Mouse (Mus musculus) lung, adult 2 months (tissue): Measurements from ENCODE around the gene Traf4. TPM values are rescaled to one million over a fixed set of nuclear protein-coding genes. Genes with fewer than 3 reads are reported as not detected.
A peak's percentile ranks its signal among the peaks of the same experiment; 100 is the strongest.

Source experiments
- DNase-seq: peaks from one replicate; pipeline ENCODE4 v3.0.0; 2022
- H3K4me1 ChIP-seq: fragments of 200-500 bp; 2 replicates; pipeline ENCODE4 v1.6.1; 2011; ENCODE audit warnings: low read length; ENCODE audit not compliant: control insufficient read depth, insufficient read depth
- H3K4me3 ChIP-seq: fragments of 200-500 bp; replicated peaks from 2 replicates; pipeline ENCODE3; 2011; ENCODE audit warnings: low read depth, mild to moderate bottlenecking, control low read depth, low read length; ENCODE audit errors: extremely low read depth
- CTCF ChIP-seq: fragments of 200-500 bp; IDR thresholded peaks from 2 replicates; pipeline ENCODE4 v1.5.1; 2011; ENCODE audit warnings: mild to moderate bottlenecking, low read length, control low read depth; ENCODE audit not compliant: insufficient read depth
- POLR2A ChIP-seq: fragments of 200-500 bp; IDR thresholded peaks from 2 replicates; pipeline ENCODE4 v1.6.1; 2011; ENCODE audit warnings: low read depth, mild to moderate bottlenecking, control low read depth, low read length, borderline replicate concordance; ENCODE audit errors: extremely low read depth
- WGBS: fragments of 180-500 bp; shearing (Covaris S2); methylation state at CpG from one replicate; pipeline ENCODE4 v1.1.7; 2018; 5-methylcytosine and 5-hydroxymethylcytosine counted together
- polyA plus RNA-seq: library from polyadenylated mRNA; depleted of rRNA; stranded (reverse); fragments of >200 nt; gene quantifications from 2 replicates; pipeline ENCODE4 v1.2.3, GENCODE M21; 2012

Traf4 gene
- polyA plus RNA-seq, 1 experiment = 37.0 TPM

GRCm38 (mm10) chr11:78161968-78162367 is 3.4 kb downstream of the Traf4 start:
- DNase-seq = no peak
- H3K4me1 ChIP-seq = peaks cover 10% of the 10 kb centered on the region
- WGBS = 28% methylated on average over 4 of the region's 4 CpGs
- H3K4me3 ChIP-seq = no peak overlapping the region
- TF ChIP-seq POLR2A (no peak), CTCF (no peak)

GRCm38 (mm10) chr11:78161169-78161568 is 4.2 kb downstream of the Traf4 start:
- WGBS = 87% methylated on average over 14 of the region's 14 CpGs
- no peak for TF ChIP-seq POLR2A
- no peak for TF ChIP-seq CTCF
- no peak overlapping the region for H3K4me3 ChIP-seq
- peaks cover 10% of the 10 kb centered on the region for H3K4me1 ChIP-seq
- no peak for DNase-seq

GRCm38 (mm10) chr11:78160675-78161074 is 4.7 kb downstream of the Traf4 start:
- TF ChIP-seq POLR2A = no peak
- Histone ChIP-seq H3K4me3 (no peak overlapping the region), H3K4me1 (peaks cover 10% of the 10 kb centered on the region)
- 71% methylated on average over 3 of the region's 3 CpGs for WGBS
- DNase-seq = no peak

GRCm38 (mm10) chr11:78160171-78160570 is 5.2 kb downstream of the Traf4 start:
- 71% methylated on average over 18 of the region's 18 CpGs for WGBS
- TF ChIP-seq POLR2A (no peak), CTCF (no peak)
- H3K4me1 ChIP-seq = peaks cover 10% of the 10 kb centered on the region
- no peak for DNase-seq
- no peak overlapping the region for H3K4me3 ChIP-seq

- DNase-seq = no peak
- WGBS = 59% methylated on average over 7 of the region's 7 CpGs
- no peak overlapping the region for H3K4me3 ChIP-seq
- TF ChIP-seq CTCF = 0 out of 2 replicates have a peak, but pooled peaks have one; percentile 2
- TF ChIP-seq POLR2A = no peak
- H3K4me1 ChIP-seq = peaks cover 9% of the 10 kb centered on the region
Observed at GRCm38 (mm10) chr11:78159557-78159956, 5.8 kb downstream of the Traf4 start.

GRCm38 (mm10) chr11:78159096-78159495 is 6.3 kb downstream of the Traf4 start:
- peak; percentile 100 for TF ChIP-seq CTCF
- TF ChIP-seq POLR2A = no peak
- Histone ChIP-seq H3K4me1 (peaks cover 7% of the 10 kb centered on the region), H3K4me3 (no peak overlapping the region)
- peak; percentile 58 for DNase-seq
- 15% methylated on average over 2 of the region's 2 CpGs for WGBS

GRCm38 (mm10) chr11:78156156-78156699 is 9.2 kb downstream of the Traf4 start:
- TF ChIP-seq CTCF (no peak), POLR2A (no peak)
- Histone ChIP-seq H3K4me1 (peaks cover 13% of the 10 kb centered on the region), H3K4me3 (no peak overlapping the region)
- 82% methylated on average over 6 of the region's 6 CpGs for WGBS
- DNase-seq = no peak

GRCm38 (mm10) chr11:78155674-78156073 is 9.7 kb downstream of the Traf4 start:
- no peak for TF ChIP-seq CTCF
- no peak for TF ChIP-seq POLR2A
- DNase-seq = no peak
- 86% methylated on average over 5 of the region's 5 CpGs for WGBS
- Histone ChIP-seq H3K4me1 (peaks cover 13% of the 10 kb centered on the region), H3K4me3 (no peak overlapping the region)

- Histone ChIP-seq H3K4me3 (no peak overlapping the region), H3K4me1 (peaks cover 13% of the 10 kb centered on the region; the same call in 1 of the 2 replicates)
- no peak for DNase-seq
- TF ChIP-seq CTCF (no peak), POLR2A (no peak)
- WGBS = 75% methylated on average over 13 of the region's 13 CpGs
Observed at GRCm38 (mm10) chr11:78153778-78154177, 11.6 kb downstream of the Traf4 start.
